Mouse (Mus musculus) frontal cortex, postnatal 25 days (tissue): ENCODE measurements at regions not wholly inside any gene's neighbourhood (a gene's known extent, or its start where the extent isn't known, plus 50 kb on each side); places are given as distances from the start of the nearest gene placed in this dataset.

Experiments
- DNase-seq, 2 experiments: peaks; one replicate each; pipeline ENCODE4 v3.0.0; 2022; ENCODE audit warnings: low spot score in 2 of 2

GRCm38 (mm10) chr1:41244627-41245026 is 439.2 kb downstream of the Tmem182 start:
- no peak for DNase-seq

DNA sequence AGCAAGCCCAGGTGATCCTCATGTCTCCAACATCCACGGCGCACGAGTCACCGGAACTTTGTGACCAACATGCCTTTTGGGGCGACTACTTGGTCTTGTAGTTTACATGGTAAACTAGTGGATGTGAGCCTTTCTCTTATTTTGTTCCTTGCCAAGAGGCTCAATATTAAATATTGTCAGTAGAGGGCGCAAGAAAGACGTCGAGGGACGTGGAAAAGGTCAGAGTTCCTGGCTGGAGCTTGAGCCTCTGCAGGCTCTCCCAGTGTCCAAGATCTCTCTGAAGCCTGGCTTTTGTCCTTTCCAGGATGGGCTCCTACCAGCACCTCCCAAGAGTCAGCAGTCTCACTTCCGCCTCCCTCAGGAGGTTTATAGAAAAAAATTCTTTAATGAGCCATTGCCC is 458.8 kb downstream of the Tmem182 start:
- no peak for DNase-seq

DNA sequence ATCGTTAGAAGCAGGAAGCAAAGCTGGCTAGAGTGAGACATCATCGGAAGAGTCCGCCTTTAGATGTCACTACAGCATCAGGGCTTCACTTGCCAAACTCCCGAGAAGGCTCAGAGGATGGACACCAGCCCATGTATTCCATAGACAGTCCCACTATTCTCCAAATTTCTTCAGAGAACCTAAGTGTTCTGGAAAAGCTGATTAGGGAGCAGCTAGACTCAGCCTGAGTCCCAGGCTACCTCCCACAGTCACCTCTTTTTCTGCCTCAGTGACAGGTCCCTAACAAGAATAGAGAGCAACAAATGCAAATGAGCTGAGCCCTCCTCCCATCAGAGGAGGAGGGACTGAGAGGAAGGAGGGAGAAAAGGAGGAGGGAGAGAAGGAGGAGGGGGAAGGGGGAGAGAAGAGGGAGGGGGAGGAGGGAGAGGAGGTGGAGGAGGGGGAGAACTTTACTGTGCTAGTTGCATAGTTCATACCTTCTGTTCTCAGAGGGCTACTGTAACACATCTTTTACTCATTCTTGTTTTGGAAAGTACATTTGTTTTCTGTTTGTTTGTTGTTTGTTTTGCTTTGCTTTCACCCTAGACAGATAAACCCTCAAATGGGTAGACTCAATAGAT is 465.8 kb downstream of the Tmem182 start:
- DNase-seq, result no peak

DNA sequence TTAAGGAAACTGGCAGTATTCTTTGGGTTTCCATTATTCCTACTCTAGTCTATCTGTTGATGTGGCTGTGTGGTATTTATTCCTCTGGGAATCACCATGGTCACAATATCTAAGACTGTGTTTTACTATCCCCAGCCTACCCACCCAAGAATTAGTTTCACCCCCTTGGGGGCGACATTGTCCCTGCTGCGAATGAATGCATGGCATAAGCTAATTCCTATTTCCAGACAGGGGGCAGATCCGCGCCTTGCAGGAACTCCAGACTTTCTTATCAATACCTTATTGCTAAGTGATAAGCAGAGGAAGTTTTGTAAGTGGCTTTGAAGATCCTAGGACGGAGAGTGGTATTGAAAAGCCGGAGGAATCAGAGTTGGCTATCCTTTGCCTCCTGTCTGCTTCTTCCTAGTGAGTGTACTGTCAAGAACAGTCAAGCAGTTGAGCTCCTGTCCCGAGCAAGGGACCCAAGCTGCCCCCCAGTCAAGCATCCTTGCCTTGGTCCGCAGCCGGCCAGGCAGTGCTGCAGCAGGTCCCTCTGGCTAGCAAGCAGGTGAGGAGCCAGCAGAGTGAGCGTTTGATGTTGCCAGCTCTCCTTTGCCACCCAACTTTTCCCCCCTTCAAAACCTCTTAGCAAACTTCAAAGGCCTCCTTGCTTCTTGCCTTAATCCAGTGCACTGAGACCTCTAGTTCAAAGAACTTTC is 469.3 kb downstream of the Tmem182 start:
- DNase-seq, result no peak

DNA sequence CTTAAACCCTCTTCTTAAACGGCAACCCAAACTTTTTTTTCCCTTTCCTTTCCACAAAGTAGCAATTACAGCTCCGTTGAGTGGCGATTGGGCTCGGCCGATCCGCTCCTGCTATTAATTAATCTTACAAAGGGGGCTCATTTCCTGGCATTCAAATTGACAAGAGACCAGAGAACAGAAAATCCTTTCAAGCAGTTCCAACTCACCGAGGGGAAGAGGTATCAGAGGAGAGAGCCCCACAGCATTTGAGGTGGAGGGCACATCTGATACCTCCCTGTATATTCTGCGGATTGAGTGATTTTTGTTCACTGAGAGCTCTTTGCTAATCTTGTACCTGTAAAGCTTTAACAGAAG is 469.8 kb downstream of the Tmem182 start:
- no peak for DNase-seq

DNA sequence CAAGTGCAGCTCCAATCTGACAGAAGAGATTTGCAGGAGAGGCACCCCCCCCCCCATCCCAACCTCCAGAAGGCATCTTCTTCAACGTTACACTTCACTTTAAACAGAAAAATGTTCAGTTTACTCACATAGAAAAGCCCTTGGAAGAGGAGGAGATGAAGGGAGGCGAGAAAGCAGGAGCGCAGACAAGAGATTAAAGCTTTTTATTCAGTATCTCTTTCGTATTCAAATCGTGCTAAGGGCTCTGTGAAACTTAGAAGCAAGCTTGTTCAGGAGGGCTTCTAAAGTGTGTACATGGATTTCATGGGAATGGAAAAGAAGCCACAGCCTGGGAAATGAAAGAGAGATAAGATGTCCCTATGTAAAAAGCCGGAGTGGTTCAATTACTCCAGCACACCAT is 470.2 kb downstream of the Tmem182 start:
- DNase-seq, result no peak

DNA sequence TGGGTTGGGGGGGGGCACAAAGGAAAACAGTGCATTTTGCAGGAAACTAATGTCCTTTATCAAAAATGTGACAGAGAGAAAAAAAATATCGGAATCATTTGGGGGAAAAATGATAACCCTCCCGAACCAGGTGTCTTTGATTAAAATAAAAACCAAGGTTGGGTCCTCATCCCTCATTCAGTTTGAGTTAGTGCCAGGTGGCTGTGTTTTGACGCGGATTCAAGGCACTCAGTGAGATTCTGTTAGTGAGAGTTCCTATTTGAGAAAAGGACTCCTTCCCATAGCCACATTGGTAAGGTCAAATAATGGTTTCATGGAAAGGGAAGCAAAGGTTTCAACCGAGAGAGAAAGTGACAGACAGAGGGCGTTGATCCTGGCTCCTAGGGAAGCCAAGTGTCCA is 470.9 kb downstream of the Tmem182 start:
- DNase-seq, result no peak

GRCm38 (mm10) chr1:41285221-41285620 is 479.8 kb downstream of the Tmem182 start:
- no peak for DNase-seq

DNA sequence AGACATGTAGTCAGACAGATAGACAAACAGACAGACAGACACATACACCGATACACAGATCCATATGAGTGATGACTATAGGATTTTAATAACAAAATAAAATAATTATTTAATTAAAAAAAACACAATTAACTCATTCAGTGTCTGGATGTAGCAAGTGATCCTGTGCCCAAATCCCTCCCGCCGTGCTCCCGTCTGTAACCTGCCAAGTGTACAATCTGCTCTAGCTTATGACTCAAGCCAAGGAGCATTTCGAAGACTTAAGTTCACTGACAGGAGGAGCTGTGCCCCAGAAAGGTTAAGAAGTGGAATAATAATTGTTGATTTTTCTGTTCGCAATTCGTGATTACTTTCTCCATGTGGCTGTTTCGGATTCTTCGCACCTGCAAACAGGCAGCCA is 480.8 kb downstream of the Tmem182 start:
- no peak for DNase-seq

- no peak for DNase-seq
These were observed 521.6 kb downstream of the Tmem182 start for GRCm38 (mm10) chr1:41326861-41327480.

DNA sequence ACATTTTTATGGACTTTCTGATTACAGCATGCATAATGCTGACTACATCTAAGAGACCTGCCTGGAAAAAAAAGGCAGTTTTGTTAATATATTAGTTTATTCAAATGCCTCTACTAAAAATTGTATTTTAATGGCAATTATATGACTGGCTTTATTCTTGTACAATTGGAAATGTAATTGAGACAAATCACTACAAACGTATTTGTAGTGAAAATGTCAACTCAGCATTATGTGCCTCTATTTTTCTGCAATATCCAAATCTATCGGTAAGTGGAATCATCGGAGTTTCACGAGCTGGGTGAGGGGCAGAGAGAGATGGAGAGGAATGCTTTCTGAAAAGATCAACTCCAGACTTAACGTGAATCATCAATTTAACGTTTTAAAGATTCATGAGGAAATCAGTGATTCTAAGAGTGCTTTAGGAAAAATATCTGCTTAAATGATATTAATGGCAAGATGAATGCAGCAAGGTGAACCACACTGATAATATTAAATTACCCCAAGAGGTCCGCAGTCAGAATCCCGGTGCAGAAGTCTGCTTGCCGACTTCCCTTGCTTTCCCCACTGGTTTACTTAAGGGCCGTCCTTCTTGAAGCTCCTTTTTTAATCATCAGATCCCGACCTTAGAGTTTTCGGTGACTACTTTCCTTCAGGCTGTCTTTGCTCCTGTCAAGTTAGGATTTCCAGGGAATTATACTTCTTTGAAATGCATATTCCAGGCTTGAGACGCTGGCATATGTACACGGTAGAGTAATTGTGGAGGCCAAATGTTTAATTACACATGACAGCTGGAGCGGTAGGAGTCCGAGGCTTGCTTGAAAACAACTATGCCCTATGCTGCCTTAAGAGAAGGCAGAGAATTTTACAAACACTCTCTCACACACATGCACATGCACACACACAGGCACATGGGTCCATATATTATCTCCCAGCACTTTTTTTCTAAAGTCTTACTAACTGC is 544.7 kb downstream of the Tmem182 start:
- no peak for DNase-seq

DNA sequence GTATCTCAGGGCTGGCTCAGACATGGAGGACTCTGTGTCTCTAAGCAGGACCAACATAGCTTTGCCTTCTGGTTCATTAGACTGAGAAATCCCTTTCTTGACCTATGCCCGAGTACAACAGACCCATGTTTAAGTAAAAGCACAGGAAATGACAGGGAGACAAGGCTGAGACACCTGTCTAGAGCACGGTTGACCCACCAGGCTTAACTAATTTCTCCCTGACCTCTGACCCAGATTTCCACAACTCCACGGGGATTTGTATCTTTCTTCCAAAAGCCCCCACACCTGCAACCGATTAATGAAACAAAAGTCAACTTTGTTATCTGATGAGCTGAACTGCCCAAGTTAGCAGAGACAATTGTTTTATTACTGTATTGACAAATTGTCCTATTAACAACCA is 553.7 kb downstream of the Tmem182 start:
- DNase-seq, result no peak

DNA sequence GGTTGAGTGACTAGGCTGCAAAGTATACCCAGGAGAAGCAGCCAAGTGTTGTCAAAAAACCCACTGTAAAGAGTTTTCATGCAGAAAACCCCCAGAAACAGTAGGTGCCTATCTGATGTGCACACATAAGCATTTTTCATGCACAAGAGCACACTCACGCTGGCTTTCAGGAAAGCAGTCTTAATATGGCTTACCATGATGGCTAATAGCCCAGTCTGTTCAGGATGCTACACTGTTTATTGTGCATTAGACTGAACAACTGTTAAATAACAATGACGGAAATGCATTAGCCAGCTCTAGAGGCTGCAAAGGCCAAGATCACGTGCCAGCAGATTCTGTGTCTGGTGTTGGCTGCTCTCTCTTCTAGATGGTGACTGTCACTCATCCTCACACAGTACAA is 556.1 kb downstream of the Tmem182 start:
- DNase-seq, result no peak

DNA sequence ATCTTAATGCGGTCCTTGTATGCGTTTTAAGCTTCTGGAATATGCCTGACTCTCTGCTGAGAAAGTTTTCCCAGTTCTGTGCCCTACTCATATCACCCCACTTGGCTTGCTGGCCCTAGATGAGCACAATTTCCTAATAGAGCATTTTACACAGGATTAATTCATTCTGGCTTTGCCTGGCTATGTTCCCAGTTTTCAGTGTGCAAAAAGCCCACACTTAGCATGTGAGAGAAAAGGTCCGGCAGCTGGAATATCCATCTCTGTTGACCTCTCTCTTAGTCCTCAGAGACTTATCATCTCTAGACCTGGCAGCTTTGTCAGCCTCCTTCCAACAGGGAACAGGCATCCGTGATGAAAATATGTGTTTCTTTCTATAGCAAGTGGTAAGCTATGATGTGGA is 574.6 kb downstream of the Tmem182 start:
- no peak for DNase-seq

GRCm38 (mm10) chr1:41381487-41381886 is 576.1 kb downstream of the Tmem182 start:
- no peak for DNase-seq

DNA sequence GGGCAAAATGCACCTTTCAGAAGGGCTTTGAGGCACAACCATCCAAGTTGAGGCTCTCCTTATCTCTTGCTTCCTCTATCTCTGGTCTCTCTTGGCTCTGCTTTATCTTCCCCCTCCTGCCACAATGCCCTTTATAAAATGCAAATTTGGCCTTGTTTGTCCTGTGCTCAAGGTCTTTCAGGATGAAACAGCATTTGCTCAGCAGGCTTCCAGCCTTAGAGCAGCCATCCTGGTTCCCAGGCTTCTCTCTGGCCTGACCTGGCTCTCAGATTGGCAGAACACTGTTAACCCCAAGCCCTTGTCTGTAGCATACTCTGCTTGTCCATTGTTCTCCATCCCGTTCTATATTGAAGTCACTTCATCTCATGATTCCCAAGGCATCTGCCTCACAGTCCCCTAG is 579.3 kb downstream of the Tmem182 start:
- no peak for DNase-seq

- DNase-seq, result no peak
These were observed 581.0 kb downstream of the Tmem182 start for GRCm38 (mm10) chr1:41386435-41386834.

GRCm38 (mm10) chr1:41390102-41390884 is 584.9 kb downstream of the Tmem182 start:
- DNase-seq, result peak; percentile 8 to 13

DNA sequence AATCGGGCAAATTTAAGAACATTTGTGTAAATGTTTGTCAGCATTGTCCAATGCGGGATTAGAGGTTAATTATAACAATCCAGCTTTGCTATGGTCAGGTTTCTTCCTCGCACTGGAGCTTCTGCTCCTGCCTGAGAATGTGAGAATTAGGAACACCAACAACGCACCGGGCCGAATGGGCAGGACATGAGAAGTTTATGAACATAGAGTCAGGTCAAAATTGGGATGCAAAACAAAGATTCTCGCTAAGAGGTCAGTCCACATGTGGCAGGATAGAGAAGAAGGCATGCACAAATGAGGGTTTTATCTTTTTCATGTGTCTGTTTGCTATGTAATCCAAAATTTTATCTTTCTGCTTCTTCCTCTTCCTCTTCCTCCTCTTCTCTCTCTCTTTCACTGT is 585.7 kb downstream of the Tmem182 start:
- DNase-seq, result no peak

- no peak for DNase-seq
These were observed 587.9 kb downstream of the Tmem182 start for GRCm38 (mm10) chr1:41393287-41393686.

GRCm38 (mm10) chr1:41395081-41395480 is 589.7 kb downstream of the Tmem182 start:
- no peak for DNase-seq
